Mouse (Mus musculus) testis, postnatal 14 days (tissue): ENCODE data around the gene Gdpd5.

Source experiments
- DNase-seq: peaks from one replicate; pipeline ENCODE4 v3.0.0; 2021; ENCODE audit warnings: low spot score

The Gdpd5 gene

GRCm38 (mm10) chr7:99444012-99444411 lies 62.8 kb downstream of the Gdpd5 start:
- DNase-seq = no peak

GRCm38 (mm10) chr7:99445833-99446232 lies 64.6 kb downstream of the Gdpd5 start:
- no peak for DNase-seq

- no peak for DNase-seq
Measured at GRCm38 (mm10) chr7:99447323-99447722, 66.1 kb downstream of the Gdpd5 start.

GRCm38 (mm10) chr7:99448619-99449018 lies 67.4 kb downstream of the Gdpd5 start:
- no peak for DNase-seq

GRCm38 (mm10) chr7:99449063-99449462 lies 67.8 kb downstream of the Gdpd5 start:
- no peak for DNase-seq

GRCm38 (mm10) chr7:99449751-99450150 lies 68.5 kb downstream of the Gdpd5 start:
- no peak for DNase-seq

- DNase-seq = peak; percentile 53
Measured at GRCm38 (mm10) chr7:99450703-99451102, 69.5 kb downstream of the Gdpd5 start.

- DNase-seq = no peak
Measured at GRCm38 (mm10) chr7:99452859-99453258, 71.6 kb downstream of the Gdpd5 start.

- no peak for DNase-seq
Measured at GRCm38 (mm10) chr7:99454044-99454443, 72.8 kb downstream of the Gdpd5 start.

- DNase-seq = no peak
Measured at GRCm38 (mm10) chr7:99458849-99459248, 77.6 kb downstream of the Gdpd5 start.

GRCm38 (mm10) chr7:99459888-99460652 lies 78.9 kb downstream of the Gdpd5 start:
- DNase-seq = no peak

GRCm38 (mm10) chr7:99463120-99463519 lies 81.9 kb downstream of the Gdpd5 start:
- no peak for DNase-seq

GRCm38 (mm10) chr7:99465811-99466210 lies 84.6 kb downstream of the Gdpd5 start, which contains the start of gene Klhl35:
Klhl35 (plus strand) TSS chr7:99466004.
- DNase-seq = no peak

GRCm38 (mm10) chr7:99467916-99468282 lies 86.7 kb downstream of the Gdpd5 start:
- no peak for DNase-seq

- DNase-seq = peak; percentile 80
Measured at GRCm38 (mm10) chr7:99468283-99469132, 87.3 kb downstream of the Gdpd5 start.

GRCm38 (mm10) chr7:99469680-99470405 lies 88.6 kb downstream of the Gdpd5 start:
- no peak for DNase-seq

- peak; percentile 54 for DNase-seq
Measured at GRCm38 (mm10) chr7:99471578-99471977, 90.4 kb downstream of the Gdpd5 start.

- DNase-seq = no peak
Measured at GRCm38 (mm10) chr7:99473638-99474407, 92.6 kb downstream of the Gdpd5 start.

GRCm38 (mm10) chr7:99474836-99475561 lies 93.8 kb downstream of the Gdpd5 start:
- no peak for DNase-seq

- DNase-seq = no peak
Measured at GRCm38 (mm10) chr7:99475562-99475911, 94.3 kb downstream of the Gdpd5 start.

GRCm38 (mm10) chr7:99476558-99477114 lies 95.4 kb downstream of the Gdpd5 start:
- no peak for DNase-seq
